In genomic region chr13:7429271-7429670, GRCm38 (mm10) we compare ENCODE assay signal across 26 mouse cellular contexts.
"Had no signal": no experiment of that assay in that cellular context is flagged by ENCODE, and none has a peak within 500 bp of the region (broad histone marks: within the 10 kb centered on the region; RNA-seq: fewer than 3 reads in every experiment).

No protein-coding gene starts in this region.

- H3K36me3 ChIP-seq: heart, embryonic 10.5 days; heart, embryonic 12.5 days; hindbrain, embryonic 10.5 days; hindbrain, embryonic 12.5 days; intestine, embryonic 15.5 days; limb, embryonic 10.5 days; limb, embryonic 12.5 days; liver, embryonic 13.5 days; liver, embryonic 15.5 days had no signal

- ATAC-seq: hindbrain, embryonic 16.5 days; inflammation-experienced regulatory T-cells, adult 6 months; intestine, embryonic 15.5 days; intestine, postnatal 0 days had no signal

- H3K27ac ChIP-seq: gastrocnemius, adult 2 months; heart, embryonic 10.5 days; hindbrain, embryonic 10.5 days; hindbrain, embryonic 12.5 days; hindbrain, embryonic 14.5 days; intestine, embryonic 15.5 days; kidney, postnatal 0 days; layer of hippocampus, adult 2 months; left cerebral cortex, adult 2 months; limb, embryonic 10.5 days; limb, embryonic 12.5 days; liver, embryonic 13.5 days; liver, embryonic 15.5 days had no signal

- H3K9me3 ChIP-seq: heart, embryonic 10.5 days; heart, embryonic 12.5 days; hindbrain, embryonic 10.5 days; hindbrain, embryonic 12.5 days; intestine, embryonic 15.5 days; limb, embryonic 10.5 days; limb, embryonic 12.5 days; liver, embryonic 13.5 days; liver, embryonic 15.5 days had no signal

- H3K4me3 ChIP-seq: gastrocnemius, adult 2 months; heart, embryonic 10.5 days; heart, embryonic 12.5 days; hindbrain, embryonic 10.5 days; hindbrain, embryonic 12.5 days; intestine, embryonic 15.5 days; layer of hippocampus, adult 2 months; left cerebral cortex, adult 2 months; limb, embryonic 10.5 days; limb, embryonic 12.5 days; liver, embryonic 13.5 days; liver, embryonic 15.5 days had no signal

- H3K9ac ChIP-seq: heart, embryonic 12.5 days; hindbrain, embryonic 12.5 days; hindbrain, embryonic 14.5 days; intestine, embryonic 15.5 days; limb, embryonic 12.5 days; liver, embryonic 13.5 days; liver, embryonic 15.5 days had no signal

- H3K27me3 ChIP-seq: heart, embryonic 12.5 days; hindbrain, embryonic 12.5 days; intestine, embryonic 15.5 days; limb, embryonic 12.5 days; liver, embryonic 13.5 days; liver, embryonic 15.5 days had no signal

- H3K4me1 ChIP-seq: heart, embryonic 10.5 days; heart, embryonic 12.5 days; hindbrain, embryonic 10.5 days; hindbrain, embryonic 12.5 days; intestine, embryonic 15.5 days; limb, embryonic 10.5 days; limb, embryonic 12.5 days; liver, embryonic 13.5 days; liver, embryonic 15.5 days had no signal

- H3K4me2 ChIP-seq: heart, embryonic 12.5 days; hindbrain, embryonic 12.5 days; hindbrain, embryonic 14.5 days; intestine, embryonic 15.5 days; limb, embryonic 12.5 days; liver, embryonic 13.5 days; liver, embryonic 15.5 days had no signal

- DNase-seq: gastrocnemius, adult 2 months; gastrocnemius, postnatal 10 days; gastrocnemius, postnatal 25 days; heart, adult 18-20 months; heart, postnatal 10 days; heart, postnatal 4 days; kidney, adult 18-20 months; kidney, postnatal 14 days; kidney, postnatal 36 days; liver; liver, embryonic 13.5 days had no signal
